Mouse (Mus musculus): ENCODE data around the gene Mid1ip1.
A peak's percentile ranks its signal among the peaks of the same experiment; 100 is the strongest.

The Mid1ip1 gene

GRCm38 (mm10) chrX:10714696-10715140 lies at the start of gene Mid1ip1:
Gene Mid1ip1 (plus strand): TSS chrX:10715013.
- peak; percentile 44 for DNase-seq

GRCm38 (mm10) chrX:10694455-10695180 lies 20.2 kb upstream of the Mid1ip1 start:
- no peak for DNase-seq

GRCm38 (mm10) chrX:10706728-10707127 lies 8.1 kb upstream of the Mid1ip1 start:
- no peak for DNase-seq

- no peak for DNase-seq
Measured at GRCm38 (mm10) chrX:10713839-10714637, 775 bp upstream of the Mid1ip1 start.

- DNase-seq = peak; percentile 80
Measured at GRCm38 (mm10) chrX:10716917-10717763, 2.3 kb downstream of the Mid1ip1 start.

- DNase-seq = peak; percentile 33
Measured at GRCm38 (mm10) chrX:10718021-10718837, 3.4 kb downstream of the Mid1ip1 start.

- peak; percentile 49 for DNase-seq
Measured at GRCm38 (mm10) chrX:10718838-10719539, 4.2 kb downstream of the Mid1ip1 start.

- DNase-seq = no peak
Measured at GRCm38 (mm10) chrX:10720391-10720790, 5.6 kb downstream of the Mid1ip1 start.

GRCm38 (mm10) chrX:10724571-10724970 lies 9.8 kb downstream of the Mid1ip1 start:
- no peak for DNase-seq

GRCm38 (mm10) chrX:10729488-10729887 lies 14.7 kb downstream of the Mid1ip1 start:
- DNase-seq = no peak

GRCm38 (mm10) chrX:10734453-10734852 lies 19.6 kb downstream of the Mid1ip1 start:
- DNase-seq = no peak

- DNase-seq = no peak
Measured at GRCm38 (mm10) chrX:10734874-10735273, 20.1 kb downstream of the Mid1ip1 start.

GRCm38 (mm10) chrX:10758866-10759265 lies 44.1 kb downstream of the Mid1ip1 start:
- no peak for DNase-seq

- no peak for DNase-seq
Measured at GRCm38 (mm10) chrX:10763476-10764016, 48.7 kb downstream of the Mid1ip1 start.
